Mouse (Mus musculus) adrenal gland, adult 10 weeks (tissue): Measurements from ENCODE around the gene Aqr. TPM values are rescaled to one million over a fixed set of nuclear protein-coding genes. Genes with fewer than 3 reads are reported as not detected.

Source experiments
- polyA plus RNA-seq: library from polyadenylated mRNA; stranded (reverse); fragments of 350-450 nt; fragmentation: Illumina TruSeq; extraction: RNeasy Lipid Tissue Mini Kit (QIAGEN cat#74804); gene quantifications from one replicate; pipeline ENCODE4 v1.2.3, GENCODE M21; 2014; ENCODE audit warnings: low read depth, low replicate concordance

Aqr gene
- 49.6 TPM for polyA plus RNA-seq

DNA sequence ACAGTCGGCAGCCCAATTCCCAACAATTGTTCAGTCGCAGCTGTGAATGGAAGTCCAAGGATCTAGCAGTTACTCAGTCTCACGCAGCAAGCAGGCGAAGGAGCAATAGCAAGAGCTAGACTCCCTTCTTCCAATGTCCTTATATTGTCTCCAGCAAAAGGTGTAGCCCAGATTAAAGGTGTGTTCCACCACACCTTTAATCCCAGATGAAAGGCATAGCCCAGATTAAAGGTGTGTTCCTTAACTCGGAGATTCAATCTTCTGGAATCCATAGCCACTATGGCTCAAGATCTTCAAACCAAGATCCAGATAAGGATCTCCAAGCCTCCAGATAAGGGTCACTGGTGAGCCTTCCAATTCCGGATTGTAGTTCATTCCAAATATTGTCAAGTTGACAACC is at the start of gene Aqr:
Gene Aqr, minus strand, starts transcription at position 101 of the 400 bp plus-strand sequence.

DNA sequence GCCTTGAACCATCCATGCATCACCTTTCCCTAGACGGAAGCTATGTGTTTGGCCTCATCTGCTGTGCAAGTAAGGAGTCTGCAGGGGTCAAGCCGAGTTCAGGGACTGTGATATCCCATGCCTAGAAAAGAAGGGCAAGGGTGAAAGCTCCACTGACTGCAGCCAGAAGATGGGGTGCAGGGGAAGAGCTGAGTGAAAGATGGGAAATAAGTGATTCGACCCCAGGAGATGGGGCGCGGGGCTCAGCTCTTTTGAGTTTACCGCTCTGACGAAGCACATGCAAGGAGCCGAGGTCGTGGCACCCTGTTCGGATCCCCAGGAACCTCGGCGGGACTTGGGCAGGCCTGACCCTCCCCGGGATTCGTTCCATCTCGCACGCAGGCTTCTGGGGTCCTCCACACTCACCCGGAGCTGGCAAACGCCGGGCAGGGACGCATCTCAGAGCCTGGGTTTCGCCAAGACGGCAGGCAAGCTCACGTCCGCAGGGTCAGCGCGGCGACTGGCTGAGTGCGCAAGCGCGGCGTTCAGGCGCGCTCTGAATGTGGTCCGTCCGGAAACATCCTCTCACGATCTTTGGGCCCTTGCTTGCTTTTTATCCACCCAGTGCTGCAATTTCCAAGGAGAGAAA is 14.2 kb upstream of the Aqr start, which contains the start of gene Zfp770:
Gene Zfp770, minus strand, starts transcription at position 538 of the 628 bp plus-strand sequence.

DNA sequence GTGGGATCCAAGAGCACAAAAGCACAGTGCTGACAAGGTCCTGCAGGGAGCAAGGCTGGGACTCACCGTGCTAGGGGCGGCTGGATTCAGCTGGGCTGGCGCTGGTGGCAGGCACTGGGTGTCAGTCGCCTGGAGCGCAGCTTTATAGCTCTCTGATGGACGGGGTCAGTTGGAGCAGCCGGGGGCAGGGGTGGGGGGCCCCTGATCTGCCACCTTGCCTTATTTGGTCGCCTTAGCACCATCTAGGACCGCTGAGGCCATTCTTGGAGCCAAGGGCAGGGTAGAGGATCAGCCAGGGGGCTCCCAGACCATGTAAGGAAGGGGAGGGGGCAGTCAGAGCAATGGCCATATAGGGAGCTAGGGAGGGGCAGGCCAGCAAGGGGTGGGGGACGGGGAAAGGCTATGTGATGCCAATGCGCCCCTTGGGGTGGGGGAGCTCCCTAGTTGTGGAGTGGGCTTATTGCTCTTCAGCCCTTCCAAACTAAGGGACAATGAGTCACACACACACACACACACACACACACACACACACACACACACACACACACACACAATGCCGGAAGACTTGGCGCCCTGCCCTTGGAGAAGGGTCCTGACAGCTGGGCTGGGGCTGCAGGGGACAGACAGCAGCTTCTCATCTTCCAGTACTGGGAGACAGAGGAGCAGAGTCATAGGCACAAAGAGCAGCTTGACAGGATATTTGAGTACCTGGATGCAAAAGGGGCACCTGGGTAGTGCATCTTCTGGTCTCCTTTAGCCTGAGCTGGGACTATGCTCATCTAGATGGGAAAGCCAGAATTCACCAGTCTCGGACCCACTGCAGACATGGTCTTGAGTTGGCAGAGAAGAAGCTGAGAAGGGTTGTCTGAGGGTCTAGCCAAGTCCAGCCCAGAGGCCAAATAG is 133.9 kb downstream of the Aqr start, which contains the start of gene Actc1:
Gene Actc1, minus strand, starts transcription at position 853 of the 903 bp plus-strand sequence.

Other genes starting within 250 kb of the Aqr start
- gene Gjd2, start 173.4 kb downstream of the Aqr start, polyA plus RNA-seq, result 8.5 TPM
- gene Actc1, start 133.5 kb downstream of the Aqr start, polyA plus RNA-seq, result not detected
- 38.0 TPM for gene Zfp770, start 14.4 kb upstream of the Aqr start, polyA plus RNA-seq